Mouse (Mus musculus): ENCODE measurements at regions not wholly inside any gene's neighbourhood (a gene's known extent, or its start where the extent isn't known, plus 50 kb on each side); places are given as distances from the start of the nearest gene placed in this dataset.

GRCm38 (mm10) chr8:6991516-6991915, 1669.5 kb downstream of the Efnb2 start:
- TF ChIP-seq CTCF (IDR thresholded peaks at IDR 0.05; ENCODE audit: insufficient read depth, low read length), result no peak
- no peak for TF ChIP-seq POLR2A (IDR thresholded peaks at IDR 0.05; ENCODE audit: borderline replicate concordance, extremely low read depth, low read depth, low read length)
